Mouse (Mus musculus): ENCODE results near the gene Diaph3.

Diaph3 gene

GRCm38 (mm10) chr14:87083911-87084310 lies 57.1 kb downstream of the Diaph3 start:
- no peak for DNase-seq (ENCODE audit: low spot score)

GRCm38 (mm10) chr14:87079725-87080124 lies 61.3 kb downstream of the Diaph3 start:
- DNase-seq (ENCODE audit: low spot score): peak; percentile 12

GRCm38 (mm10) chr14:87075021-87075531 lies 66.0 kb downstream of the Diaph3 start:
- no peak for DNase-seq (ENCODE audit: low spot score)

- no peak for DNase-seq (ENCODE audit: low spot score)
Measured at GRCm38 (mm10) chr14:87064281-87064680, 76.8 kb downstream of the Diaph3 start.

GRCm38 (mm10) chr14:87056169-87056568 lies 84.9 kb downstream of the Diaph3 start:
- no peak for DNase-seq (ENCODE audit: low spot score)

GRCm38 (mm10) chr14:87051187-87051586 lies 89.8 kb downstream of the Diaph3 start:
- DNase-seq (ENCODE audit: low spot score): no peak

GRCm38 (mm10) chr14:87044401-87044806 lies 96.6 kb downstream of the Diaph3 start:
- no peak for DNase-seq (ENCODE audit: low spot score)

GRCm38 (mm10) chr14:87020240-87020639 lies 120.8 kb downstream of the Diaph3 start:
- no peak for DNase-seq (ENCODE audit: low spot score)

GRCm38 (mm10) chr14:87019687-87020086 lies 121.3 kb downstream of the Diaph3 start:
- no peak for DNase-seq (ENCODE audit: low spot score)

- DNase-seq (ENCODE audit: low spot score): no peak
Measured at GRCm38 (mm10) chr14:86997318-86997717, 143.7 kb downstream of the Diaph3 start.

GRCm38 (mm10) chr14:86951169-86951568 lies 189.9 kb downstream of the Diaph3 start:
- DNase-seq (ENCODE audit: low spot score): no peak

GRCm38 (mm10) chr14:86937953-86938352 lies 203.1 kb downstream of the Diaph3 start:
- no peak for DNase-seq (ENCODE audit: low spot score)

- DNase-seq (ENCODE audit: low spot score): no peak
Measured at GRCm38 (mm10) chr14:86936424-86936823, 204.6 kb downstream of the Diaph3 start.

GRCm38 (mm10) chr14:86930763-86931162 lies 210.3 kb downstream of the Diaph3 start:
- no peak for DNase-seq (ENCODE audit: low spot score)

- DNase-seq (ENCODE audit: low spot score): no peak
Measured at GRCm38 (mm10) chr14:86926827-86927226, 214.2 kb downstream of the Diaph3 start.

GRCm38 (mm10) chr14:86898898-86899297 lies 242.1 kb downstream of the Diaph3 start:
- DNase-seq (ENCODE audit: low spot score): no peak

GRCm38 (mm10) chr14:86889070-86889804 lies 251.8 kb downstream of the Diaph3 start:
- DNase-seq (ENCODE audit: low spot score): no peak

GRCm38 (mm10) chr14:86885417-86886098 lies 255.5 kb downstream of the Diaph3 start:
- no peak for DNase-seq (ENCODE audit: low spot score)

GRCm38 (mm10) chr14:86869536-86869935 lies 271.5 kb downstream of the Diaph3 start:
- no peak for DNase-seq (ENCODE audit: low spot score)

- no peak for DNase-seq (ENCODE audit: low spot score)
Measured at GRCm38 (mm10) chr14:86867143-86867542, 273.9 kb downstream of the Diaph3 start.

GRCm38 (mm10) chr14:86864053-86864452 lies 277.0 kb downstream of the Diaph3 start:
- no peak for DNase-seq (ENCODE audit: low spot score)

GRCm38 (mm10) chr14:86861277-86861946 lies 279.6 kb downstream of the Diaph3 start:
- no peak for DNase-seq (ENCODE audit: low spot score)

Data from T-cell, adult 2 months (primary cell).